Comparison of ENCODE assay signal across 14 mouse cellular contexts in the genomic region with DNA sequence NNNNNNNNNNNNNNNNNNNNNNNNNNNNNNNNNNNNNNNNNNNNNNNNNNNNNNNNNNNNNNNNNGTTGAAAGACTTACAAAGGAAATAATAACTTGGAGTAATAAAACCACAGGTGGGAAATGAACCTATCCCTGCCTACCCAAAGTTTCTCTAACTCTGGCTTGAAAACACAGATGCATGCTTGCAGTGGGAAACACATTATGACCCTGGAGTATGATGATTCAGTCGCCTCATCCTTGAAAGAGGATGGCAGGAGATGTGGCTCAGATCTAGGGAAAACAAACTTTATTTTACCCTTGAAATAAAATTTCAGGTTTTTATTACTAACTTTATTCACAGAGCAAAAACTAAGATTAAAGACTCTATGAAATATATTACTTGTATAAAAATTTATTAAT. TPM values are rescaled to one million over a fixed set of nuclear protein-coding genes. Genes with fewer than 3 reads are reported as not detected.
"Had no signal": no experiment of that assay in that cellular context is flagged by ENCODE, and none has a peak within 500 bp of the region (broad histone marks: within the 10 kb centered on the region; RNA-seq: fewer than 3 reads in every experiment).

No protein-coding gene starts in this region.

- DNase-seq: left cerebral cortex, postnatal 4 days; liver; liver, embryonic 13.5 days; liver, postnatal 0 days; lung, adult 18-20 months; lung, adult 2 months; lung, embryonic 14.5 days; lung, postnatal 10 days; lung, postnatal 14 days; lung, postnatal 36 days; lung, postnatal 4 days; midbrain, embryonic 14.5 days had no signal

RNA-seq across cellular contexts. Expression of gene Tnfrsf19, which starts 26.4 kb away (rescaled TPM):
- total RNA-seq: monocyte, adult 5-6 weeks had no signal
- polyA plus RNA-seq: macrophage had no signal
